Comparison of ENCODE assay signal across 9 mouse cellular contexts in genomic region chr15:6209301-6209700, GRCm38 (mm10).
DNase-seq lines count a peak whose midpoint lies in the region; ATAC-seq and TF ChIP-seq lines count a peak whose summit lies in the region.
"Had no signal": no experiment of that assay in that cellular context is flagged by ENCODE, and none has a peak within 500 bp of the region (broad histone marks: within the 10 kb centered on the region; RNA-seq: fewer than 3 reads in every experiment).

No protein-coding gene starts in this region.

- TF ChIP-seq RAD21 in CH12.LX (IDR thresholded peaks at IDR 0.05; ENCODE audit: low read depth, low read length): peak; percentile 73

- peak; percentile 22; the same call in 1 of the 2 replicates for TF ChIP-seq CTCF in kidney, adult 2 months (conservative IDR thresholded peaks at IDR 0.05; ENCODE audit: insufficient read depth, insufficient read length, low read depth, low read length)
- peak; percentile 36 to 72; a peak in 3 of 4 replicates for TF ChIP-seq CTCF in CH12.LX (conservative IDR thresholded peaks at IDR 0.05 in 1 of 2, IDR thresholded peaks at IDR 0.05 in 1 of 2; ENCODE audit: low read depth in 2 of 2, low read length in 2 of 2)

- 24% methylated on average over 2 of the region's 2 CpGs for WGBS in kidney, adult 2 months
- 9% methylated on average over 2 of the region's 2 CpGs for WGBS in forebrain, embryonic 14.5 days

- no peaks in the 10 kb centered on the region for H3K36me3 ChIP-seq in kidney, adult 2 months (ENCODE audit: control insufficient read depth, insufficient read depth, low read length)
- H3K36me3 ChIP-seq in CH12.LX (replicated peaks in 1 of 2; ENCODE audit: control insufficient read depth in 1 of 2, insufficient read depth in 1 of 2, low read length in 1 of 2): no peaks in the 10 kb centered on the region
- no peaks in the 10 kb centered on the region for H3K36me3 ChIP-seq in forebrain, embryonic 14.5 days (ENCODE audit: control insufficient read depth, insufficient read depth, low read length)

- H3K4me1 ChIP-seq in kidney, adult 2 months (ENCODE audit: control insufficient read depth, insufficient read depth, low read length): no peaks in the 10 kb centered on the region
- H3K4me1 ChIP-seq in CH12.LX (ENCODE audit: control insufficient read depth in 1 of 2, insufficient read depth in 2 of 2): no peaks in the 10 kb centered on the region
- no peaks in the 10 kb centered on the region for H3K4me1 ChIP-seq in forebrain, embryonic 14.5 days (ENCODE audit: control insufficient read depth, insufficient read depth, low read length)

- H3K27me3 ChIP-seq in kidney, adult 2 months (replicated peaks; ENCODE audit: control insufficient read depth, insufficient read depth, low read length): no peaks in the 10 kb centered on the region
- no peaks in the 10 kb centered on the region for H3K27me3 ChIP-seq in CH12.LX (replicated peaks)
- no peaks in the 10 kb centered on the region for H3K27me3 ChIP-seq in forebrain, embryonic 14.5 days (replicated peaks; ENCODE audit: control insufficient read depth, insufficient read depth, low read length)

- H3K9me3 ChIP-seq in CH12.LX (replicated peaks; ENCODE audit: low read length): peaks cover 2% of the 10 kb centered on the region
- no peaks in the 10 kb centered on the region for H3K9me3 ChIP-seq in forebrain, embryonic 14.5 days (replicated peaks; ENCODE audit: control insufficient read depth, low read length)

- no peak for TF ChIP-seq POLR2A in kidney, adult 2 months (IDR thresholded peaks at IDR 0.05; ENCODE audit: low read depth, low read length)
- no peak for TF ChIP-seq POLR2A in CH12.LX (IDR thresholded peaks at IDR 0.05; ENCODE audit: low read depth, low read length)

- no peak overlapping the region for H3K4me2 ChIP-seq in CH12.LX (ENCODE audit: insufficient read depth, low read depth, poor library complexity, severe bottlenecking)
- no peak overlapping the region for H3K4me2 ChIP-seq in forebrain, embryonic 14.5 days (ENCODE audit: low read length)

- peak; percentile 37 for DNase-seq in kidney, adult 2 months
- DNase-seq in kidney, adult 18-20 months: no peak
- DNase-seq in CH12.LX (ENCODE audit: extremely low read depth): peak; percentile 53
- peak; percentile 21 to 40 for DNase-seq in adrenal gland, postnatal 36 days
- peak; percentile 70 for DNase-seq in forebrain, embryonic 14.5 days (ENCODE audit: low spot score)
- peak; percentile 44 to 52 for DNase-seq in layer of hippocampus, postnatal 10 days (ENCODE audit: low spot score in 2 of 2)
- DNase-seq in neural tube, embryonic 10.5 days (ENCODE audit: extremely low spot score, low spot score): peak; percentile 17
- no peak for DNase-seq in yolk sac, embryonic 10.5 days (ENCODE audit: low spot score)

- H3K9ac ChIP-seq in CH12.LX (ENCODE audit: insufficient read depth, low read depth): no peak overlapping the region
- H3K9ac ChIP-seq in forebrain, embryonic 14.5 days (ENCODE audit: low read length): no peak overlapping the region

- dilution Hi-C loops in CH12.LX (cut with MboI; ENCODE audit: extremely low pct_ligation_motif_present, extremely low pct_unique_long_range_greater_than_20kb, low sequenced_read_pairs): no loop called here

- in situ Hi-C loops in CH12.LX (cut with MboI; ENCODE audit: low pct_ligation_motif_present, low pct_unique_long_range_greater_than_20kb, low sequenced_read_pairs): loop anchor here (25.0 kb wide), 1 partner anchor 972 kb away; the partner anchor contains the start of gene Ptger4

- no peaks in the 10 kb centered on the region for H3K79me2 ChIP-seq in CH12.LX (replicated peaks; ENCODE audit: control insufficient read depth, extremely low read depth, insufficient read depth, poor library complexity, severe bottlenecking)

- peak; percentile 79; the same call in 1 of the 2 replicates for ATAC-seq in forebrain, embryonic 14.5 days

- H3K27ac ChIP-seq in kidney, adult 2 months (ENCODE audit: insufficient read depth, low read depth, low read length): no peak overlapping the region
- H3K27ac ChIP-seq in CH12.LX (ENCODE audit: insufficient read depth, low read depth): no peak overlapping the region
- no peak overlapping the region for H3K27ac ChIP-seq in forebrain, embryonic 14.5 days (ENCODE audit: low read depth, low read length)
- H3K27ac ChIP-seq: macrophage had no signal

- TF ChIP-seq EP300 in CH12.LX (IDR thresholded peaks at IDR 0.05; ENCODE audit: low read length): no peak

- no peak overlapping the region for H3K4me3 ChIP-seq in kidney, adult 2 months (ENCODE audit: insufficient read depth, low read depth, low read length)
- H3K4me3 ChIP-seq in CH12.LX (replicated peaks in 1 of 3; ENCODE audit: low read depth in 2 of 3, low read length in 2 of 3, poor library complexity in 1 of 3): no peak overlapping the region
- no peak overlapping the region for H3K4me3 ChIP-seq in forebrain, embryonic 14.5 days (ENCODE audit: low read depth, low read length)

TF ChIP-seq in CH12.LX, 34 proteins besides CTCF, POLR2A, EP300 and RAD21:
- 0 out of 2 replicates have a peak, but pooled peaks have one; percentile 1 for TF ChIP-seq ZC3H11A (IDR thresholded peaks at IDR 0.05; ENCODE audit: low read depth, low read length)
- TF ChIP-seq TCF12 (IDR thresholded peaks at IDR 0.05; ENCODE audit: low read depth, low read length): no peak
- peak; percentile 61 for TF ChIP-seq SMC3 (IDR thresholded peaks at IDR 0.05; ENCODE audit: low read depth, low read length)

Comparison
In these comparisons a context has a peak if more than half of its experiments do, and no peak if none do; other contexts are left out.
1. DNase-seq: peak in kidney, adult 2 months (single experiment), CH12.LX (single experiment), adrenal gland, postnatal 36 days (2 of 2), forebrain, embryonic 14.5 days (single experiment), layer of hippocampus, postnatal 10 days (2 of 2) and neural tube, embryonic 10.5 days (single experiment); none in kidney, adult 18-20 months (single experiment) and yolk sac, embryonic 10.5 days (single experiment).